Mouse (Mus musculus) MN1 (cell line): ENCODE results near the gene Shh.
A peak's percentile ranks its signal among the peaks of the same experiment; 100 is the strongest.

ENCODE experiments used
- DNase-seq: peaks from one replicate; pipeline ENCODE4 v3.0.0-alpha.2; 2016; ENCODE audit warnings: low spot score

Shh gene

GRCm38 (mm10) chr5:28466760-28467306, at the start of gene Shh:
Shh (minus strand) TSS chr5:28467256.
- DNase-seq = peak; percentile 17

GRCm38 (mm10) chr5:28500792-28501439, 33.9 kb upstream of the Shh start:
- DNase-seq = peak; percentile 13

- no peak for DNase-seq
These were observed 31.8 kb upstream of the Shh start for GRCm38 (mm10) chr5:28498846-28499245.

- DNase-seq = no peak
These were observed 28.9 kb upstream of the Shh start for GRCm38 (mm10) chr5:28495712-28496650.

GRCm38 (mm10) chr5:28493550-28493949, 26.5 kb upstream of the Shh start:
- DNase-seq = no peak

- DNase-seq = no peak
These were observed 15.9 kb upstream of the Shh start for GRCm38 (mm10) chr5:28482991-28483390.

GRCm38 (mm10) chr5:28481730-28482129, 14.7 kb upstream of the Shh start:
- no peak for DNase-seq

GRCm38 (mm10) chr5:28476389-28477379, 9.6 kb upstream of the Shh start:
- no peak for DNase-seq

GRCm38 (mm10) chr5:28473556-28473955, 6.5 kb upstream of the Shh start:
- no peak for DNase-seq

GRCm38 (mm10) chr5:28469525-28470202, 2.6 kb upstream of the Shh start:
- peak; percentile 68 for DNase-seq

- no peak for DNase-seq
These were observed 705 bp downstream of the Shh start for GRCm38 (mm10) chr5:28466351-28466750.

GRCm38 (mm10) chr5:28465526-28465925, 1.5 kb downstream of the Shh start:
- no peak for DNase-seq

- no peak for DNase-seq
These were observed 2.0 kb downstream of the Shh start for GRCm38 (mm10) chr5:28465099-28465406.

- no peak for DNase-seq
These were observed 2.5 kb downstream of the Shh start for GRCm38 (mm10) chr5:28464361-28465098.

GRCm38 (mm10) chr5:28463656-28464055, 3.4 kb downstream of the Shh start:
- no peak for DNase-seq

GRCm38 (mm10) chr5:28462741-28463590, 4.1 kb downstream of the Shh start:
- DNase-seq = no peak

- no peak for DNase-seq
These were observed 5.7 kb downstream of the Shh start for GRCm38 (mm10) chr5:28461376-28461775.

GRCm38 (mm10) chr5:28460556-28461350, 6.3 kb downstream of the Shh start:
- no peak for DNase-seq
